Mouse (Mus musculus): ENCODE results near the gene Tescl. TPM values are rescaled to one million over a fixed set of nuclear protein-coding genes. Genes with fewer than 3 reads are reported as not detected.

Gene Tescl
- total RNA-seq, 2 experiments from 2014 or later, result not detected

- DNase-seq (ENCODE audit: low spot score in 2 of 2), result no peak
These were observed 32.9 kb downstream of the Tescl start, which contains the start of gene Zfp61 for GRCm38 (mm10) chr7:24300771-24301282. Zfp61 (minus strand) TSS chr7:24301232.

GRCm38 (mm10) chr7:24299823-24300481 lies 33.8 kb downstream of the Tescl start:
- no peak for DNase-seq (ENCODE audit: low spot score in 2 of 2)

- DNase-seq (ENCODE audit: low spot score in 2 of 2), result peak; percentile 82 to 90
These were observed 34.6 kb downstream of the Tescl start for GRCm38 (mm10) chr7:24298973-24299708.

- DNase-seq (ENCODE audit: low spot score in 2 of 2), result no peak
These were observed 35.1 kb downstream of the Tescl start for GRCm38 (mm10) chr7:24298635-24298972.

GRCm38 (mm10) chr7:24297361-24298095 lies 36.2 kb downstream of the Tescl start:
- DNase-seq (ENCODE audit: low spot score in 2 of 2), result no peak

- DNase-seq (ENCODE audit: low spot score in 2 of 2), result no peak
These were observed 37.4 kb downstream of the Tescl start for GRCm38 (mm10) chr7:24296386-24296785.

- no peak for DNase-seq (ENCODE audit: low spot score in 2 of 2)
These were observed 38.4 kb downstream of the Tescl start for GRCm38 (mm10) chr7:24295376-24295775.

GRCm38 (mm10) chr7:24294763-24295162 lies 39.0 kb downstream of the Tescl start:
- DNase-seq (ENCODE audit: low spot score in 2 of 2), result no peak

GRCm38 (mm10) chr7:24293061-24293851 lies 40.5 kb downstream of the Tescl start:
- no peak for DNase-seq (ENCODE audit: low spot score in 2 of 2)

GRCm38 (mm10) chr7:24291387-24292090 lies 42.2 kb downstream of the Tescl start:
- no peak for DNase-seq (ENCODE audit: low spot score in 2 of 2)

GRCm38 (mm10) chr7:24290106-24290693 lies 43.5 kb downstream of the Tescl start:
- DNase-seq (ENCODE audit: low spot score in 2 of 2), result no peak

GRCm38 (mm10) chr7:24288512-24288911 lies 45.2 kb downstream of the Tescl start:
- DNase-seq (ENCODE audit: low spot score in 2 of 2), result no peak

GRCm38 (mm10) chr7:24287670-24288069 lies 46.1 kb downstream of the Tescl start:
- no peak for DNase-seq (ENCODE audit: low spot score in 2 of 2)

- no peak for DNase-seq (ENCODE audit: low spot score in 2 of 2)
These were observed 46.8 kb downstream of the Tescl start for GRCm38 (mm10) chr7:24286916-24287315.

- DNase-seq (ENCODE audit: low spot score in 2 of 2), result no peak
These were observed 47.6 kb downstream of the Tescl start for GRCm38 (mm10) chr7:24286090-24286489.

Small RNAs within 50 kb of the gene (microRNA-seq; reads per million reads assigned to microRNA genes)
- gene Gm27592, result 0 reads per million in 2 experiments

Other genes starting within 250 kb of the Tescl start
- gene Zfp112, start 221.6 kb downstream of the Tescl start, total RNA-seq (2021), result 10 to 100 TPM; 11.2 to 11.8 TPM
- gene Zfp235, start 199.8 kb downstream of the Tescl start, total RNA-seq (2021), result 10 to 100 TPM; 22.2 to 22.8 TPM
- 1 to 10 TPM; 3.2 to 3.7 TPM for gene Zfp114, start 158.9 kb downstream of the Tescl start, total RNA-seq (2021)
- gene Zfp111, start 122.5 kb downstream of the Tescl start, total RNA-seq (2021), result 10 to 100 TPM; 12.7 to 13.5 TPM
- 10 to 100 TPM; 10.2 to 12.1 TPM for gene Zfp109, start 96.4 kb downstream of the Tescl start, total RNA-seq (2021)
- gene Zfp108, start 79.1 kb downstream of the Tescl start, total RNA-seq (2021), result 1 to 10 TPM; 7.7 to 8.4 TPM
- gene Zfp93, start 63.5 kb downstream of the Tescl start, total RNA-seq (2021), result 10 to 100 TPM; 11.6 to 12.7 TPM
- gene Zfp61, start 32.7 kb downstream of the Tescl start, total RNA-seq (2021), result 10 to 100 TPM; 19.7 to 21.9 TPM
- 10 to 100 TPM; 12.2 to 14.1 TPM for gene Zfp94, start 17.3 kb downstream of the Tescl start, total RNA-seq (2021)
- gene Lypd5, start 15.3 kb upstream of the Tescl start, total RNA-seq (2021), result not detected
- gene Kcnn4, start 36.3 kb upstream of the Tescl start, total RNA-seq (2021), result under 1 TPM; 0.19 to 0.45 TPM
- gene Smg9, start 65.7 kb upstream of the Tescl start, total RNA-seq (2021), result 10 to 100 TPM; 40.2 to 43.0 TPM
- gene Irgc1, start 118.4 kb upstream of the Tescl start, total RNA-seq (2021), result under 1 TPM in 1 of 2 experiments, not detected in 1; 0.37 TPM
- 1 to 10 TPM in 1 of 2 experiments, under 1 TPM in 1; 0.59 to 1.5 TPM for gene Plaur, start 128.5 kb upstream of the Tescl start, total RNA-seq (2021)
- gene Cadm4, start 148.1 kb upstream of the Tescl start, total RNA-seq (2021), result 100 to 1,000 TPM; 207 to 219 TPM
- gene Zfp428, start 173.1 kb upstream of the Tescl start, total RNA-seq (2021), result 10 to 100 TPM; 47.7 to 49.3 TPM
- gene AC161166.1, start 178.5 kb upstream of the Tescl start, total RNA-seq (2021), result not detected
- 10 to 100 TPM; 71.2 to 78.6 TPM for gene Irgq, start 196.8 kb upstream of the Tescl start, total RNA-seq (2021)
- not detected for gene Pinlyp, start 212.2 kb upstream of the Tescl start, total RNA-seq (2021)
- 10 to 100 TPM; 36.4 to 40.1 TPM for gene Xrcc1, start 212.4 kb upstream of the Tescl start, total RNA-seq (2021)